Mouse (Mus musculus) brain, embryonic 14.5 days (tissue): ENCODE data around the gene Adgrl3. TPM values are rescaled to one million over a fixed set of nuclear protein-coding genes. Genes with fewer than 3 reads are reported as not detected.
A peak's percentile ranks its signal among the peaks of the same experiment; 100 is the strongest.

Experiments used
- DNase-seq: peaks from one replicate; pipeline ENCODE4 v3.0.0-alpha.2; 2011; ENCODE audit warnings: low read depth
- CTCF ChIP-seq: fragments of 200-500 bp; IDR thresholded peaks from 2 replicates; pipeline ENCODE4 v1.5.1; 2012; ENCODE audit warnings: inconsistent platforms, mild to moderate bottlenecking, moderate library complexity, borderline replicate concordance; ENCODE audit not compliant: insufficient read depth, insufficient read length; ENCODE audit errors: extremely low read depth
- POLR2A ChIP-seq: fragments of 200-500 bp; IDR thresholded peaks from 2 replicates; pipeline ENCODE4 v1.6.1; 2012; ENCODE audit warnings: mild to moderate bottlenecking, inconsistent platforms, borderline replicate concordance; ENCODE audit not compliant: poor library complexity, insufficient read depth, insufficient read length, severe bottlenecking; ENCODE audit errors: extremely low read depth
- polyA plus RNA-seq: library from polyadenylated mRNA; depleted of rRNA; stranded (reverse); fragments of >200 nt; gene quantifications from 2 replicates; pipeline ENCODE4 v1.2.3, GENCODE M21; 2012

The Adgrl3 gene
- polyA plus RNA-seq, 1 experiment, result 89.2 TPM

- DNase-seq, result no peak
- TF ChIP-seq CTCF, result no peak
- TF ChIP-seq POLR2A, result no peak
These were observed 180.4 kb downstream of the Adgrl3 start for GRCm38 (mm10) chr5:81200354-81200753.

GRCm38 (mm10) chr5:81201885-81202284 is 181.9 kb downstream of the Adgrl3 start:
- DNase-seq, result peak; percentile 68

GRCm38 (mm10) chr5:81218500-81219057 is 198.6 kb downstream of the Adgrl3 start:
- TF ChIP-seq CTCF, result no peak
- peak; percentile 82 for DNase-seq

More at GRCm38 (mm10) chr5:81201885-81202284, 181.9 kb downstream of the Adgrl3 start:
- TF ChIP-seq POLR2A, result no peak
- no peak for TF ChIP-seq CTCF

GRCm38 (mm10) chr5:81224465-81224864 is 204.5 kb downstream of the Adgrl3 start:
- no peak for TF ChIP-seq POLR2A
- no peak for TF ChIP-seq CTCF
- DNase-seq, result no peak

GRCm38 (mm10) chr5:81225486-81225885 is 205.5 kb downstream of the Adgrl3 start:
- no peak for DNase-seq
- no peak for TF ChIP-seq POLR2A
- TF ChIP-seq CTCF, result no peak

- no peak for TF ChIP-seq POLR2A
- TF ChIP-seq CTCF, result no peak
- DNase-seq, result no peak
These were observed 207.3 kb downstream of the Adgrl3 start for GRCm38 (mm10) chr5:81227256-81227655.

GRCm38 (mm10) chr5:81248724-81249123 is 228.8 kb downstream of the Adgrl3 start:
- TF ChIP-seq POLR2A (no peak), CTCF (no peak)
- no peak for DNase-seq

GRCm38 (mm10) chr5:81256091-81256490 is 236.2 kb downstream of the Adgrl3 start:
- DNase-seq, result peak; percentile 32
- TF ChIP-seq CTCF (no peak), POLR2A (no peak)

GRCm38 (mm10) chr5:81269689-81270088 is 249.8 kb downstream of the Adgrl3 start:
- DNase-seq, result no peak
- TF ChIP-seq CTCF, result no peak
- no peak for TF ChIP-seq POLR2A

- TF ChIP-seq CTCF (no peak), POLR2A (no peak)
- DNase-seq, result no peak
These were observed 255.6 kb downstream of the Adgrl3 start for GRCm38 (mm10) chr5:81275346-81276047.

- no peak for DNase-seq
- TF ChIP-seq CTCF (no peak), POLR2A (no peak)
These were observed 259.3 kb downstream of the Adgrl3 start for GRCm38 (mm10) chr5:81279246-81279645.

GRCm38 (mm10) chr5:81285643-81286042 is 265.7 kb downstream of the Adgrl3 start:
- no peak for TF ChIP-seq POLR2A
- TF ChIP-seq CTCF, result no peak
- peak; percentile 37 for DNase-seq

- no peak for DNase-seq
These were observed 281.9 kb downstream of the Adgrl3 start for GRCm38 (mm10) chr5:81301874-81302273.

More at GRCm38 (mm10) chr5:81301874-81302273, 281.9 kb downstream of the Adgrl3 start:
- TF ChIP-seq POLR2A, result no peak
- no peak for TF ChIP-seq CTCF
